Mouse (Mus musculus) left cerebral cortex, adult 11 months (tissue): Measurements from ENCODE around the gene Gtpbp10.
A peak's percentile ranks its signal among the peaks of the same experiment; 100 is the strongest.

Experiments used
- DNase-seq: peaks from one replicate; pipeline ENCODE4 v3.0.0; 2022; ENCODE audit warnings: low spot score

Gene Gtpbp10

GRCm38 (mm10) chr5:5559079-5559740, at the start of gene Gtpbp10:
Gene Gtpbp10, minus strand, starts transcription at chr5:5559538.
- DNase-seq = peak; percentile 79

- no peak for DNase-seq
These were observed 28.3 kb upstream of the Gtpbp10 start for GRCm38 (mm10) chr5:5587686-5588085.

GRCm38 (mm10) chr5:5573749-5574317, 14.5 kb upstream of the Gtpbp10 start, which contains the start of gene Gm8773:
Gene Gm8773, plus strand, starts transcription at chr5:5573799.
- no peak for DNase-seq

- no peak for DNase-seq
These were observed 3.1 kb upstream of the Gtpbp10 start for GRCm38 (mm10) chr5:5562435-5562834.

- DNase-seq = no peak
These were observed 1.8 kb upstream of the Gtpbp10 start for GRCm38 (mm10) chr5:5561041-5561706.

- no peak for DNase-seq
These were observed 460 bp upstream of the Gtpbp10 start for GRCm38 (mm10) chr5:5559798-5560197.

- no peak for DNase-seq
These were observed 8.2 kb downstream of the Gtpbp10 start for GRCm38 (mm10) chr5:5551110-5551509.

- DNase-seq = no peak
These were observed 19.0 kb downstream of the Gtpbp10 start for GRCm38 (mm10) chr5:5540385-5540784.

- no peak for DNase-seq
These were observed 19.6 kb downstream of the Gtpbp10 start for GRCm38 (mm10) chr5:5539771-5540170.

- DNase-seq = no peak
These were observed 23.2 kb downstream of the Gtpbp10 start for GRCm38 (mm10) chr5:5536131-5536530.

GRCm38 (mm10) chr5:5533656-5534420, 25.5 kb downstream of the Gtpbp10 start:
- DNase-seq = no peak

- no peak for DNase-seq
These were observed 43.9 kb downstream of the Gtpbp10 start for GRCm38 (mm10) chr5:5515411-5515810.

GRCm38 (mm10) chr5:5514196-5515076, 44.9 kb downstream of the Gtpbp10 start, which contains the start of gene Cldn12:
Gene Cldn12, minus strand, starts transcription at chr5:5514958.
- DNase-seq = peak; percentile 94

- no peak for DNase-seq
These were observed 47.9 kb downstream of the Gtpbp10 start for GRCm38 (mm10) chr5:5511401-5511800.

GRCm38 (mm10) chr5:5510989-5511388, 48.3 kb downstream of the Gtpbp10 start:
- no peak for DNase-seq

GRCm38 (mm10) chr5:5510304-5510887, 48.9 kb downstream of the Gtpbp10 start:
- DNase-seq = no peak

- no peak for DNase-seq
These were observed 51.1 kb downstream of the Gtpbp10 start for GRCm38 (mm10) chr5:5508231-5508630.

- peak; percentile 65 for DNase-seq
These were observed 51.6 kb downstream of the Gtpbp10 start for GRCm38 (mm10) chr5:5507701-5508225.

- DNase-seq = no peak
These were observed 54.9 kb downstream of the Gtpbp10 start for GRCm38 (mm10) chr5:5504456-5504855.

GRCm38 (mm10) chr5:5503381-5503780, 56.0 kb downstream of the Gtpbp10 start:
- no peak for DNase-seq

- no peak for DNase-seq
These were observed 57.8 kb downstream of the Gtpbp10 start for GRCm38 (mm10) chr5:5501583-5501982.
